Mouse (Mus musculus) gastrocnemius, postnatal 10 days (tissue): ENCODE measurements around the gene Gypa. TPM values are rescaled to one million over a fixed set of nuclear protein-coding genes. Genes with fewer than 3 reads are reported as not detected.

Experiments used
- DNase-seq: peaks from one replicate; pipeline ENCODE4 v3.0.0; 2021; ENCODE audit warnings: mixed read lengths
- total RNA-seq, 2 experiments: library from RNA; stranded (reverse); gene quantifications; 2 replicates each; pipeline ENCODE4 v1.2.3; 2021

Gypa gene
- total RNA-seq, 2 experiments from 2014 or later: 0.12 to 2.4 TPM

DNA sequence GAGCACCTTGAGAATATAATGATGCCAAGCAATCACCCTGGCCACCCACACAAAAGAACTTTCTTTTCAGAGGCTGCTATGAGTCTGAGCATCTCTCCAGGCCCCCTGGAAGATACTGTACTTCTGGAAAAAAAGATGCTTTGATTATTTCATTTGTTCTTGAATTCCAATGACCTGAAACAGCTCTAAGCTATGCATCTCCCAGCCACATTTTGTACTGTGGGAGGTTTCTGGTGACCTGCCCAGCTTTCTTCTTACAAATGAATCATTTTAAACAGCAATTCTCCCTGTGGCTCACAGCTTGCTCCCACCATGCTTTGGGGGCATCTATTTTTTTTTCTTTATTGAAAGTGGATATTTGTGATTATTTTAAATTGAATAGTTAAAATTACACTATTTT lies 56.9 kb downstream of the Gypa start:
- DNase-seq: no peak

GRCm38 (mm10) chr8:80551303-80551702 lies 57.7 kb downstream of the Gypa start:
- DNase-seq: no peak

DNA sequence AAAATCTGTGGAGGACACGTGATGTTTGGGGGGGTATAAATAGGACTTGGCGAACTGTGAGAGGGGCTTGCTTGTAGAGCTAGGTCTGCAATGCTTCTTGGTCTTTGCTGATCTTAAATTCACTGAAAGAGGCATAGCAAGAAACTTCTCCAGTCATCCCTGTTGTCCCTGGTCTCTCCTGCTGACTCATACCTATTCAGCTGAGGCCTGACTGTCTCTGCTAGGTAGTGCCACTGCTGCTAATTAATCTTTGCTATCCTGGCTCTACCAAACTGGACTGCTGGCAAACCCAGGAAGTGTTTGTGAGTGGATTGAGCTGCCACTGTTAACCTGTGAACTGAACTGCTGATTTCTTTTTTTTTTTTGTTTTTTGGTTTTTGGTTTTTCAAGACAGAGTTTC lies 61.4 kb downstream of the Gypa start:
- DNase-seq: no peak

Other genes starting within 250 kb of the Gypa start
- gene Frem3, start 117.3 kb downstream of the Gypa start, total RNA-seq: not detected
- 10 to 100 TPM; 33.0 to 36.1 TPM for gene Smarca5, start 245.7 kb downstream of the Gypa start, total RNA-seq